Mouse (Mus musculus) liver, embryonic 14.5 days (tissue): ENCODE measurements at regions not wholly inside any gene's neighbourhood (a gene's known extent, or its start where the extent isn't known, plus 50 kb on each side); places are given as distances from the start of the nearest gene placed in this dataset.

Experiments used
- CTCF ChIP-seq: IDR thresholded peaks from 2 replicates; pipeline ENCODE4 v1.5.1; 2016; ENCODE audit warnings: antibody characterized with exemption, low read depth, control low read depth
- EP300 ChIP-seq: IDR thresholded peaks from 2 replicates; pipeline ENCODE4 v1.6.1; 2016; ENCODE audit warnings: antibody characterized with exemption, low read depth

DNA sequence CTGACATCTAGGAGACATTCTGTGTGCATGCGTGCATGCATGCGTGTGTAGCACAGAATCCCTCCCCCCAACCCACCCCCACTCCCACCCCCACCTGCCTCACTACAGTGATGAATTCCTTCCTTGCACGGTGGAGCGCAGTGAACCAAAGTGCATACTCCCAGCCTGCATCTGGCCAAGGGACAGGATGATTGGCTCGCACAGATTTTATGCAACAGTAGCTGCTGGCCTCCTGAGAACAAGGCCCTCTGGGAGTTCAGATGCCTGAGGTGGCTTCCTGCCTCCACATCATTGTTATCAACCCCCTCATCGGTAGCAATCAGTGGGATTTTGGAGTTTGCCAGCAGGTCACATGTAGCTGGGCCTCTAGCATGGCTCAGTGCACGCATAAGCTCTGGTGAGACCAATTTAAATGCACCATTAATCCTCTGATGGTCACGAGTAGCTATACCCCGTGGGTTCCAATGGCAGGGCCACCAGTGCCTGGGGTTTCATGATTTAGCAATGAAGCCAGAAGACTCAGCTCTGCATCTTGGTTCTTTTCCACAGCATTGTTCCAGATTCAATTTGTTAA, 77.2 kb upstream of the Esrrg start:
- no peak for TF ChIP-seq CTCF
- TF ChIP-seq EP300, result no peak
